Mouse (Mus musculus) NIH3T3 (cell line): ENCODE results near the gene Hacd2.
A peak's percentile ranks its signal among the peaks of the same experiment; 100 is the strongest.

Experiments
- DNase-seq: peaks from one replicate; pipeline ENCODE4 v3.0.0-alpha.2; 2012; ENCODE audit warnings: low read depth

Hacd2 gene

DNA sequence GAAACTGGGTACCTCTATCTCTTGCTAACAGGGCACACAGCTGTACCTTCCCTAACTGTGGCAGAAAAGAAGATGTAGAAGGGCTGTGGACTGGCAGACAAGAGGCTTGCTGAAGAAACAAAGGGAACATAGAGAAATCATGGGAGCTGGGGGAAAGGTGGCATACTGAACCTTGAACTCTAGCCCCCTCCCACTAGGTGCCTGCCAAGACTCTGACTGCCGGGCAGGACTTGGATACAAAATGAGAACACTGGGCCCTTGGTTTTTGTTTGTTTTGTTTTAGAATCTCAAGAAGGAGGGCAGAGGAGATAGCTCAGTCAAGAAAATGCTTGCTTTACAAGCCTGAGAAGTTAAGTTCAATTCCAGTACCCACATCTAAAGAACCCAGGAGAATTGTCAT is 14.9 kb upstream of the Hacd2 start:
- no peak for DNase-seq

DNA sequence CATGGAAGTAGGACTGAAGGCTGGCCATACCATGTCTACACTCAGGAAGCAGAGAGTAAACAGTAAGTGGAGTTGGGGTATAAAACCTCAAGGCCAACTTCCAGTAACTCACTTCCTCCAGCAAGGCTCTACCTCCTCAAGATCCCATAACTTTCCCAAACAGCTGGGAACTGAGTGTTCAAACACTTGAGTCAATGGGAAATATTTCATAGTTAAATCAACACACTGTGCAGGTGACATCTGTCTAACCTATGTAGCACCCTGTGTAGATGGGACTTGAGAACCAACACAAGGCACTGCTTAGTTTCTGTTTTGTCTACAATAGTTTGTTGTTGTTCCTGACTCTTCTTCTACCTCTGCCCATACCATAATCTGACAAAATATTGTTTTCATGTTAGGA is 13.8 kb upstream of the Hacd2 start:
- DNase-seq: no peak

DNA sequence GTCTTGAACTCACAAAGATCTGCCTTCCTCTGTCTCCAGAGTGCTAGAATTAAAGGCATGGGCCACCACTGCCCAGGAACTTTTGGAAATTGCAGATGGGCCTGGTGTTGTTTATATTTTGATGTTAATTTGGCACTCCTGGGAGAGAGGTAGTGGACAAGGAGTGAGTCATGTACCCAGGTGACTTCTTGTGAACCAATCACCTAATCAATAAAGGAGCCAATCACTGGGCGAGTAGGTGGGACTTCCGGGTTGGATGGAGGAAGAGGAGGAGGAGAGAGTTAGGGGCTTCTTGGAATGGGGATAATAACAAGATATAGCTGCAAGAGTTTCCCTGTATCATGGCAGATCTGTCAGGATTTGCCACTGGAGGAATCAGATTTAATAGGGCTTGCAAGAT is 8.7 kb upstream of the Hacd2 start:
- DNase-seq: no peak

DNA sequence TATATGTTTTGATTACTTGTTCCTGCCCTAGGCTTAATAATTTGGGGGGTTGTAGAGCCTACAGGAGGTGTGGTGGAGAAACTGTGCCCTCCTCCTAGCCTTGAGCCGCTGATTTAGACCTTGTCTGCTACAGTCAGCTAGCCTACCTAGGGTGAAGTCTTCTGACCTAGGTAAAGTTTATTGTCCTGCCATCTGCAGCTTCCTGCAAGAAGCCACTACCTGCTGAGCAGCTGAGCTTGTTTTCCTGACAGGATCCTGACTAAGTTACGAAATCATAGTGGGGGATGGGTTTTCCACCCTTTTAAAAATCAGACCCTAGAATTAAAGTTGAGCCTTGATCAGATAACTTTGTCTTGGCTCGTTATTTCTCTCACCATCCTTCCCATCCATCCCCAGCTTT is 5.7 kb upstream of the Hacd2 start:
- no peak for DNase-seq

DNA sequence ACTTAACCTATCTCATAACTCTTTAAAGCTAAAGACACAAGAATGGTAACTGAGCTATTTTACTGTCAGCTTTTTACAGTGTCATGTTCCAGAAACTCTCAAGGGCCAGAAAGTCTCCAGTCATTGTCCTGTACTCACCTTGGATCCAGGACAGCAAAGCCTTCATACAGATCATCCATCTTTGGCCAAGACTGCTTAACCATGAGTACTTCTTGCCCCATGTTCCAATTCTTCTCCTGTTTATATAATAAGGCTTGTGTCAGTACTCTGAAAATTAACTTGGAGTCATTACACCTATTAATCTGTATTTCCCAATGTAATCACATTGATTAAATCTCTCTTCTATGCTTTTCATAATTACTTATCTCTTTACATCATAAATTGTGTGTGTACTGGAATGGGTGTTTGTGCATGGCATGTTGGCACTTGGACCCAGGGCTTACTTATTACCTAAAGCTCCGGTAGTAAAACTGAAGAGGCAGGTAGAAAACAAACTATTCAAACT is 3.7 kb upstream of the Hacd2 start:
- no peak for DNase-seq

DNA sequence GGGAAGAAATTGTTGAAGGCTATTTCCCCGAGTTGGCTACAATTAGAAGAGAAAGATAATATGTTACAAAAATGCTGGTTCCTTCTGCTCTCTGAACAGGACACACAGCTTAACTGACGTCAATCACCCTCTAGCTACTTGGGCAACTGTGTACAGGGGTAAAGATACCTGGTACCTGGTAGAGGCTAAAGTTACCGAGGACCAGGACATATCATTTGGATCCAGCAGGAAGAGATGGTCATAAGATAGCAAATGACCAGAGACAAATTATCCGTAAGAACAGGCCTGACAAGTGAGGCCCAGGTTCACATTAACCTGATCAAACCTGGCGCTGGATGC is 356 bp upstream of the Hacd2 start:
- DNase-seq: no peak

DNA sequence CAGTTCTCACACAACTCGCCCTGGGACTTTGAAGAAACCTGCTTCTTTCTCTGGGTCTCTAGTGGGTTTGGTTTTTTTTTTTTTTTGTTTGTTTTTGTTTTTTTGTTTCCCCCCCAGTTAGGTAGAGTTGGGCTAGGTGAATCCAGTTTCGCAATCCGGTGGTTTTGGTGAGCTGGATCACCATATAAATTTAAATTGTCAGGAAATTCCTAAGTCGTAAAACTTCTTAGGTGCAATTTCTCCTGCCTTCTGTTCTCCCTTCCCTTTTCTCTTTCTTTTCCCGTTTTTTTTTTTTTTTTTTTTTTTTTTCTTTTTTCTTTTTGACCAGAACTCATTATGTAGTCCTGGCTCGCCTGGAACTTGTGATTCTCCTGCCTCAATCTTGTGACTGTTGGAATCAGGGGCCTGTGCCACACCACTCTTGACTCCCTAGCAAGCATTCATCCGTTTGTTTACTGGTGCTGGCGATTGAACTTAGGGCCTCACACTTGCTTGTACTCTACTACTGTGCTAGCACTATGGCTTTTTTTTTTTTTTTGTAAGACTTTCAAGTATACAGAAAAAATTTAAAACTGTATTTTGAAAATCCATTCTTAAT is 1.0 kb downstream of the Hacd2 start:
- DNase-seq: no peak

DNA sequence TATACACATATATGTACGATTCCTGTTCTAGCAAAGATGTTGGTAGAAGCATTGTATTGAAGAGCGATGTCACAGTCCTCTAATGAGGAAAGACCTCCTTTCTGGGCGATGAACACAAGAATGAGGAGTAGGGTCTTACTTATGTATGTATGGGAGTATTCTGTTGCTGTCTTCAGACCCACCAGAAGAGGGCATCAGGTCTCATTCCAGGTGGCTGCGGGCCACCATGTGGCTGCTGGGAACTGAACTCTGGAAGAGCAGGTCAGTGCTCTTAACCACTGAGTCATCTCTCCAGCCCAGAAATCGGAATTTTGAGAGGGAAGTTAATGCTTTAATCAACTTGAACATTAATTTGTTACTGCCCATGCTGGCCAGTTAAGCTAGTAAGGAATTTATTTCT is 2.1 kb downstream of the Hacd2 start:
- peak; percentile 50 for DNase-seq

DNA sequence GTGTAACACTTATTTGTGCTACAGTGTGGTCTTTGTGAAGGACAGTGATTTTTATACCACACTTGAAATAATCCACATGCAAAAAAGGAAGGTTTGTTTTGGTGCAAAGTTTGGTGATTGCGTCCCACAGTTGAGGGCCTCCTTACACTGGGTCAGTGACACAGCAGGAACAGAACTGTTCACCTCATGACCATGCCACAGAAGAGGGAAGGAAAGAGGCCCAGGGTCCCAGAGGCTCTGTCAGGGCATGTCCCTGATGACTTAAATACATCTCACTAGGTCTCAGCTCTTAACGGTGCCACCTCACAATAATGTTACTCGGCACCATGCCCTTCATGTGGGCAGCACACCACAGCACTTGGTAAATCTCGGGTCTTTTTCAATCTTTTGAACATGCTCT is 3.1 kb downstream of the Hacd2 start:
- DNase-seq: no peak

DNA sequence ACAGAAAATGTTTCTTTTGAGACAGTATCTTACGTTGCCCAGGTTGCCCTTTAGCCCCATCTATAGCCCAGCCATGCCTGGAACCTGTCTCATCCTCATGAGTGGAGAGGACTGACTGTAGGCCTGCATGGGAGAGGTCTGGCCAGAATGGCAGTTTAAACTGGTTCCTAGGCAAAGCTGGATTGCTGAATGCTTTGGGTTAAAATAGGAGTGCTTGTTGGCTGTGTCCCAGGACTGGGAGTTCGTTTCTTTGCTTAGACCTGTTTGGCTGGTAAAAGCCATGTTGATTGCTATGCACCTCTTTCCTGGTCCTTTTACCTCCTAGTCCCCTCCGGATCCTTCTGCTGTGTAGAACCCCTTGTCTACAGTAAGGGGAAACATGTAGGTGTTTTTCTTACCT is 11.0 kb downstream of the Hacd2 start:
- no peak for DNase-seq

DNA sequence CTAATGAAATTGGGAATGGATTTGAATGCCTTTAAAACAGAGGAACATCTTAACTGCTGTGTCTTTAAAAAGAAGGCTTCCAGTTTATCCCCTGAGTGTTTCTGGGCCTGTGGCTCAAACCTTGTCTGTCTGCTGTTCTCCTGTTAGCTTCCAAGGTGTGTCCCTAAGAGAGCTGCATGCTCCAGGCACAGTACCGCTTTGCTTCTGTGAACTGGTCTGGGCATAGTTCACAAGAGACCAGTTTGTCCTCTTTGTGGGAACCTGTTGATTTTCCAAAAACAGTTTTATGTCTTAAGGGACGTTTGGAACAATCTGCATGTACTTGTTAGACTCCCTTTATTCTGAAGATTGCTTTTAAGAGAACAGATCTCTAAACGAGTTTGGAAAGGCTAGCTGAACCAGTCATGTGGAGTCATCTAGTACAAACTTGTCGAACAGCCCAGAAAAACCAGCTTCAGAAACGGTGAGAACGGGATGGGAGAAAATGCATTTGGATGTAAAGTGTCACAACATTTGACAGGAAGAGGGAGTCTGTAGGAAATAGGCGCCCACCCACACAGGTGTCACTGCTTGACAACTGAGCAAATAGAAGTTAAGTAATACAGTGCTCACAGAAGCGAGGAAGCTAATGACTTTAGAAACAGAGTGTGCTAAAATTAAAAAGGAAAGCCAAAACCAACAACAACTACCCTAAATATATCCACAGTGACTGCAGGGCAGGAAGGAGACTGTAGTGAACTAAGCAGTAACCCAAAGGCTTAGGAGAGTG is 11.8 kb downstream of the Hacd2 start:
- DNase-seq: no peak

DNA sequence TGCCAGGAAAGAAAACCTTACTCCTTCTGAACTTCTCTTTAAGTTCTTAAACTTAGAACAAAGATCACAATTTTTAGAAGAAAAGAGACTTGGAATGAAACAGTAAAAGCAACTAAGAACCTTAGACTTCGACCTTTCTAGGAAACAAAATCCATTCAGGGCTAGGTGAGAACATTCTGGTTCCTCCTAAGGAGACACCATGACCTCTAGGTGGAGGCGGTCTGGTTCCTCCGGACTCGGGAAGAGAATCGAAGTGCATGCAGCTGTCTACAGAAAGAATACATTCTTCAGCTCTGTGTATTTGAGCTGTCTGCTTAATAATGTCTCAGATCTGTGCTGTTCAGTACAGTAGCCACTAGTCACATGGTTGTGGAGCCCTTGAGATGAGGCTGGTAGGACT is 12.7 kb downstream of the Hacd2 start:
- DNase-seq: no peak

DNA sequence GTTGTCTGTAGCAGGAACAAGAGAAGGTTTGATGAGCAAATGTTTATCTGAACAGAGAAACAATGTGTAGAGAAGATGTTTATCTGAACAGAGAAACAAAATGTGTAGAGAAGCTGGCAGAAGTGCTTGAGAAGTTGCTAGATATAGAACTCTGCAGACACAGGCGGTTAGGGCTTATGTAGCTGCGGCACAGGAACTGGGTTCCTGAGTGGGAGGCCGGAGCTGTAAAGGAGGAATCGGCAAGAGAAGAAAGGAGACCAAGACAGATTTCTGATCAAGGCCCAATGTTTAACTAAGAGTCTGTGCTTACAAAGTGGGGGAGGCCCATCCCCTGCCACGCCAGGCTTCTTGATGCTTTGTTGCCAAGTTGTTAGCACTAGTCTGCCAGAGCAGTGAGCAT is 14.5 kb downstream of the Hacd2 start:
- DNase-seq: no peak

DNA sequence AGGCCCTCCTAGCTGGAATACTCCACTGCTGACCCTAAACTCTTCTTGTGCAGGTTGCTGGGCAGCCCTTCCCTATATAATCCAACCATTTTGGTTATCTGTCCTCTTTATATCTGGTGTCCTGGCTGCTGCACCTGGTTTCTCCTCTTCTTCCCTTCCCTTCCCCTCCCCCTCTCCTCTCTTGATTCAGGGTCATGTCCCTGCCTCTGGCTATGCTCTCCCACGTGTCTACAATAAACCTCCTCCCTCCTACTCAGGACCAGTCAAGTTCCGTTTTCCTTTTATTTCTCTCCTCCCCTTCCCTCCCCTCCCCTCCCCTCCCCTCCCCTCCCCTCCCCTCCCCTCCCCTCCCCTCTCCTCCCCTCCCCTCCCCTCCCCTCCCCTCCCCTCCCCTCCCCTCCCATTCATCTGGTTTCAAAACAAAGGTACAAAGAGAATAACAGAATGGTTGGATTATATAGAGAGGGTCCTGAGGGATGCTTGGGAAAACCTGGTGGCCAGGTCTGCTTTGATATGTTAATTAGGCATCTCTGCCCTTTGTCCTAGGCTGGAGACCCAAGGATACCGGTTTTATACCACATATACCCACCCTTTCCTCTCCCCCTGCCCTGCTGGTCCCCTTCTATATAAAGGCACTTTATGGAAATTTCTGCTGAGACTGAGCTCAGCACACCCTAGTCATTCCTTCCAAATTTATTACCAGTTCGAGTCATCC is 16.3 kb downstream of the Hacd2 start:
- no peak for DNase-seq

DNA sequence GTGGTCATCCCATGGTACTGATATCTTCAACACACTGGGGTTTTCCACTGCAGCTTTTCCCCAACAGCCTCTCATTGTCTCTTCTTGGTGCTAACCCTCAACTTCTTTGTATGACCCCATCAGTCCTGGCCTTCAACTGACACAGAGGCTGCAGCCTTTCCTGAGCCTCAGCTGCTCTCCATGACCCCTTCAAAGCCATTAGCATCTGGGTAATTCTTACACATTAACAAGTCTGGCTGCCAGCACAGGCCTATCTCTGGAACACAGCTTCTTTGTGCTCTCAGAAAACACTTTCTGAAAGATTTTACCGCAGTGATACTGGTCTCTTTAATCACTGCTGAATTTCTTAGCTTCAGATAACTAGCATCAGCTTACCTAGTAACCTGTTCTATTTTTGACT is 17.9 kb downstream of the Hacd2 start:
- DNase-seq: no peak

DNA sequence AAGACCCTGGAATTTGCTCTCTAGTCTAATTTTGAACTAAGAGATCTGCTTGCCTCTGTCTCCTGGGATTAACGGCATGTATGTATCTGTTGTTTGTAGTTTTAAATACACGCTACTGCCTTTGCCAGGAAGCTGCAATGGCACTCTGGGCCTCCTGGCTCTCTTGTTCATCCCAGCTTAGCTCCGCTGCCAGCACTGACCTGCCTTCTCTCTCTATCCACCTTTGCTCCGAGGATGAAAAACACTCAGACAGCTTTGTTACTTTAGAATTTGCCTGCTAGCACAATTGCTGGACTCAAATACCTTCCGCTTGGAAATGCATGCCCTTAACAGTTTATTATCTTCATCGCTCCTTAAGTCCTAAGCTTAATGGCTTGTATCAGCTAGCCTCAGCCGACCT is 18.8 kb downstream of the Hacd2 start:
- no peak for DNase-seq

DNA sequence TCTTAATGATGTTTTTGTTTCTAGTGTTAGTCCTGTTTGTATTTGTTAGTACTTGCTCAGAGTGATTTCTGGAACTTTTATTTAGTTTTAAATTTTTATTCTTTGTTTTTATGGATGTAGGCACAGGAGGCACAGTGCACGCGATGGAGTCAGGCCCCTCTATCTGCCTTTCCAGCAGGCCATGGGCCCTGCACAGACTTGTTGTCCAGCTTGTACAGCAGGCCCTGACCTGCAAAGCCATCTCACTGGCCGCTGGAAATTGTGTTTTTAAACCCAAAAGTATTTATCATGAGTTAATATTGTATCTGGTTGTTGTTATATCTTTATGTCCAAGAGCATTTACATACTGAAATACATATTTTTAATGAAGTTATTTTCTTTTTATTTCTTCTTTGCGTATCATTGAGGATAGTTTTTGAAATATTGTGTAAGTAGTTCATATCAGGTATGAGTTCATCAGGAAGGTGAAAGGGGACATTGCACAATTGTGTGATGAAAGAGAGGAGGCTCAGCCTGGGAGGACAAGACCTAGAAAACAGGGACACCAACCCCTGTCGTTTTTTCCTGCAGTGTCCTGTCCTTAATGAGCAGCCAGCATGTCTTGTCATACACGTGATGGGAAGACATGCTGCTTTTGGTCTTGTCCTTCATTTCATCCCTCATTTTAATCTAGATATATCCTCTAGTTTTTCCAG is 24.0 kb downstream of the Hacd2 start:
- DNase-seq: no peak

DNA sequence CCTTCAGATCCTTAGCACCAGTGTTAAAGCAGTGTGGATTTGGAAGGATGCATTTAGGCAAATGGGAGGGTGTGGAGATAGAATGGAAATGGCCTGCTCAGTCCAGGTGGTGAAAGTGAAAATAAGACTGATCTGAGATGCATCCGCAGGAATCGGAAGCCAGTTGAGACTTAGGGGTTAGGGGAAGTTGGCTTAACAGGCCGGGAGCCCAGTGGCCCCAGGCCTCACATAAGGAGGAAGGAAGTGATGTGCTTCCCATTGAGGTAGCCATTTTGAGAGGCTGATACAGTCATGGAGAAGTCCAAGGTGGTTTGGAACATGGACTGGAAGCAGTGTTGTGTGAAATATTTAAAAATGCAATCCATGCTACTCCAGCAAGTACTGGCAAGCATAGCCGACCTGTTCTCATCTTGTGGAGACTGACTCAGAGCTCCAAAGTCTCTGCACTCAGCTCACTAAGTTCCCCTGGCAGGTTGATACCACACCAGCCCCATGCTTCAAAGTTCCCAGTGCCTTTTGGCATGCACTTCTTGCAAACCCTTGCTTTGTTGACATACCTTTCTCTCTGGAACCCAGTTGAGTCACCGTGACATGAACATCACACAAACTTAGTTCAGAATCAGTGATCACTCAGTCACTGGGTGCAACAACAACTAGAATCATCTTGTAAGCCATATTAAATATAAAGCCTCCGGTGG is 25.2 kb downstream of the Hacd2 start:
- DNase-seq: no peak

DNA sequence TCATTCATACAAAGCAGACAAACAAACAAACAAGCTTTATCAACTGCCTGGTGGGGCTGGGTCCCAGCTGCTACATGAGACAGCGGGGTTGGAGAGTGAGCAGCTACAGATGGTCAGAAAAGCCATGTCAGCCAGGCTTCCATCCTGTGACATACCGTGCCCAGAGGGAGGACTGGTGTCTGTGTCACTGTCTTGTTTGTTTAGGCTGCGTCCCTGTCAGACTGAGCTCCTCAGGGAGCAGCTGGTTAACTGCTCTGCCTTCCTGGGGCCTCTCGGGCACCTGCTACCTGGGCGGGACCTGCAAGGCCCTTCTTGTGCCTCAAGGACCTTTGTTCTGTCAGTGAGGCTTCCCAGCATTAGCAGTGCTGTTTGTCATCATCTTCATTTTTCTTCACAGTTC is 28.8 kb downstream of the Hacd2 start:
- DNase-seq: no peak

DNA sequence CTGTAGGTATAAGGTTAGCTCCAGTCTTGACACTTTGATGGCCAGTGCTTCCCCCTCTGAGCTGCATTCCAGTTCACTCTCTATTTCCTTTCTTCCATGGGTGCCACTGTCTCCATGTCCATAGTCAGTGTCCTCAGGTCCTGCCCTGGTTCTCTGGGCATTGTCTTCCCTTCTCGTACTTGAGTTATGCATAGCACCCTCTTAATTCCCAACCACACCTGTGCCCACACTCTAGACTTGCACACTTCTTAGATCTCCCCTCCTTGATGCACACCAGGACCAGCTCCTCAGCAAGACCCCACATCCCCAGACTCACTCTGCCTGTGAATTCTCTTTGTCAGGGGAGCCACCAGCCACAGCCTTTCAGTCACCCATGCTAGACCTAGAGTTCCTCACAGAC is 30.0 kb downstream of the Hacd2 start:
- no peak for DNase-seq

DNA sequence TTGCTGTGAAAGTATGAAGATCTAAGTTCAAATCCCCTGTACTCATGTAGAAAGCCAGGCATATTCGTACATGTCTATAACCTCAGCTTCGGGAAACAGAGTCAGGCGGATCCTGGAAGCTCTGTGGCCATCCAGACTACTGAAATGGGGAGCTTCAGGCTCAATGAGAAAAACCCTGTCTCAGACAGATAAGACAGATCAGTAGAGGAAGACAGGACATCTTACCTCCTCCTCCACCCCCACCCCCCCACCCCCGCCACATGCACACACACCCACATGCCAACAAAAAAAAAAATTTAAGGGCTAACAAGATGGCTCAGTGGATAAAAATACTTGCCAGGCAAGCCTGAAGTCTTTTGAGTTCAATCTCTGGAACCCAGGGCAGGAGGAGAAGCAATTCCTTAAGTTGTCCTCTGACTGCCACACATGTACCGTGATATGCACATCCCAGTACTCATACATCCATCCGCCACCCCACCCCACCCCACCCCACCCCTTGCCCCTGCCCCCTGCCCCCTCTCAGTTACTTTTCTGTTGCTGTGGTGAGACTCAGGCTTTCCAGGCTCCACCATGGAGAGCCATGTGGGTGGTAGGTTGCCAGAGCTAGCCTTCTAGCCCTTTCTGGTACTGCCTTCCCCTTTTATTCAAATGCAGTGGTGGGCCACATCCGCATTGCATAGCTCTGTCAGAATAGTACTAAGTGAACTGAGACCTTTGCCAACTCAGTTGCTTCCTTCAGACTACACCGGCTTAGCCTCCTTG is 32.4 kb downstream of the Hacd2 start:
- DNase-seq: no peak

DNA sequence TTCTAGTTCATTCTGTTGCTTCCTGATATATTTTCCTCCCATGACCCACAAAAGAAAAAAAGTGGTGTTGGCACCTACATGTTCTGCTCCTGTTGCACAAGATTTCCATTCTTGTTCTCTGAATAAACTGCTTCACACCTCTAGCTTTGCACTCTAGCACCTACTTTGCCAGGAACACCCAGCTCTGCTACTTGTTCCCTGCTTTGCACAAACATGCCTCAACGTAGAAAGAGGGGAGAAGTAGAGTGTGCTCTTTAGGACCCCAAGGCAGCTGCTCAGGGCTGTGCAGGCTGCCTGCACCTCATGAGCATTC is 32.9 kb downstream of the Hacd2 start:
- DNase-seq: no peak
